Mouse (Mus musculus) forebrain, embryonic 12.5 days (tissue): ENCODE measurements at regions not wholly inside any gene's neighbourhood (a gene's known extent, or its start where the extent isn't known, plus 50 kb on each side); places are given as distances from the start of the nearest gene placed in this dataset.

Experiments
- ATAC-seq: fragments of 200-750 bp; cut with Nextera tagmentation; 2 replicates; pipeline ENCODE4 v1.8.0; 2017; ENCODE audit warnings: moderate TSS enrichment; ENCODE audit not compliant: low FRiP score
- H3K27ac ChIP-seq: fragments of 300-500 bp; sonication (generic); 2 replicates; pipeline ENCODE4 v1.5.1; 2016; ENCODE audit warnings: mild to moderate bottlenecking
- H3K27me3 ChIP-seq: fragments of 300-500 bp; sonication (generic); 2 replicates; pipeline ENCODE4 v1.6.1; 2016; ENCODE audit warnings: mild to moderate bottlenecking
- H3K36me3 ChIP-seq: fragments of 300-500 bp; sonication (generic); replicated peaks from 2 replicates; pipeline ENCODE4 v1.6.1; 2016; ENCODE audit warnings: mild to moderate bottlenecking
- H3K4me1 ChIP-seq: fragments of 300-500 bp; sonication (generic); 2 replicates; pipeline ENCODE4 v1.6.1; 2016
- H3K4me2 ChIP-seq: fragments of 300-500 bp; sonication (generic); 2 replicates; pipeline ENCODE4 v1.6.1; 2016; ENCODE audit warnings: mild to moderate bottlenecking, moderate library complexity
- H3K4me3 ChIP-seq: fragments of 300-500 bp; sonication (generic); replicated peaks from 2 replicates; pipeline ENCODE4 v1.5.1; 2016; ENCODE audit warnings: mild to moderate bottlenecking
- H3K9ac ChIP-seq: fragments of 300-500 bp; sonication (generic); 2 replicates; pipeline ENCODE4 v1.6.1; 2016; ENCODE audit warnings: mild to moderate bottlenecking
- H3K9me3 ChIP-seq: fragments of 300-500 bp; sonication (generic); 2 replicates; pipeline ENCODE4 v1.6.1; 2016
- WGBS: fragments of 180-500 bp; shearing (Covaris S2); methylation state at CpG from one replicate; pipeline ENCODE4 v1.1.7; 2016; 5-methylcytosine and 5-hydroxymethylcytosine counted together

- H3K9ac ChIP-seq: no peak overlapping the region
- peaks cover 4% of the 10 kb centered on the region; the same call in 1 of the 2 replicates for H3K27me3 ChIP-seq
- H3K4me1 ChIP-seq: no peaks in the 10 kb centered on the region
- no peak overlapping the region for H3K4me3 ChIP-seq
- no peak overlapping the region for H3K27ac ChIP-seq
- no peak for ATAC-seq
- 67% methylated on average over 6 of the region's 6 CpGs for WGBS
- no peaks in the 10 kb centered on the region for H3K9me3 ChIP-seq
- no peak overlapping the region for H3K4me2 ChIP-seq
- H3K36me3 ChIP-seq: no peaks in the 10 kb centered on the region
Measured at GRCm38 (mm10) chr10:67729271-67729670, 180.5 kb upstream of the Ado start.

DNA sequence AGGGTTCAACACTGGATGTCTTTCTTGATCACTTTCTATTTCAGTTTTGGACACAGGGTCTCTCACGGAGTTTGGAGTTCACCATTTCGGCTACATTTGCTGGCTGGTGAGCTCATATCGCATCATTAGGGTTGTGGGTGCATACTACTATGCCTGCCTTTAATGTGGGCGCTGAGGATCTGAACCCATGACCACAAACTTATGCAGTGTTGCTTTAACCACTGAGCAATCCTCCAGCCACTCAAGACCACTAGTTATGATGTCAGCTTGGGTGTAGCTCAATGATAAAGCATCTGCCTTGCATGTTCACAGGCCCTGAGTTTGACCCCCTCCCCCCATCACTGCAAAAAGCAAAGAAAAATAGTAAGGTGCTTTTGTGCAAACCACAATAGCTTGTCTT is 178.8 kb upstream of the Ado start:
- Histone ChIP-seq H3K9me3 (no peaks in the 10 kb centered on the region), H3K4me2 (no peak overlapping the region), H3K36me3 (no peaks in the 10 kb centered on the region), H3K27ac (no peak overlapping the region), H3K9ac (no peak overlapping the region), H3K27me3 (peaks cover 4% of the 10 kb centered on the region; the same call in 1 of the 2 replicates), H3K4me1 (no peaks in the 10 kb centered on the region), H3K4me3 (no peak overlapping the region)
- 91% methylated on average over 4 of the region's 4 CpGs for WGBS
- ATAC-seq: no peak

- Histone ChIP-seq H3K9me3 (no peaks in the 10 kb centered on the region), H3K27me3 (peaks cover 4% of the 10 kb centered on the region; the same call in 1 of the 2 replicates), H3K9ac (no peak overlapping the region), H3K4me2 (no peak overlapping the region), H3K36me3 (no peaks in the 10 kb centered on the region), H3K4me1 (no peaks in the 10 kb centered on the region), H3K4me3 (no peak overlapping the region), H3K27ac (no peak overlapping the region)
- WGBS: 93% methylated on average over 6 of the region's 6 CpGs
- no peak for ATAC-seq
Measured at GRCm38 (mm10) chr10:67726796-67727195, 178.0 kb upstream of the Ado start.

DNA sequence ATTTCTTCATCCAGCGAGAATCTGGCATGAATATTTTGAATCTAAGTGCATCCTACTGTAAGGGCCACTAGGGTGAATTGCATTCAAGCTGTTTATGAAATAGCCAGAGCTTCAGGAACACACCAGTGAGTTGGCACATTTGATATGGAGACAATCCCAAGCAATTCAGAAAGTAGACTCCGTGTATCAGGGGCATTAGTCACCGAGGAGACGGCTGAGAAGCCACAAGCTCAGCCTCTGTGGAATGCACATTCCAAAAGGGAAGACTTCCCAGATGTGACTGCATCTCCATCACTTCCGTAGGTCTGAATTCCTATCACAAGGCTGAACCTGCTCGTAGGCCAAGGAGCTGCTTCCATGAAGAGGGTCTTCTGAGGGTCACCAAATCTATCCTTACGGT is 177.6 kb upstream of the Ado start:
- no peak overlapping the region for H3K4me3 ChIP-seq
- no peak overlapping the region for H3K9ac ChIP-seq
- no peak overlapping the region for H3K4me2 ChIP-seq
- no peaks in the 10 kb centered on the region for H3K36me3 ChIP-seq
- no peak for ATAC-seq
- 84% methylated on average over 7 of the region's 7 CpGs for WGBS
- no peaks in the 10 kb centered on the region for H3K4me1 ChIP-seq
- H3K9me3 ChIP-seq: no peaks in the 10 kb centered on the region
- H3K27ac ChIP-seq: no peak overlapping the region
- H3K27me3 ChIP-seq: peaks cover 8% of the 10 kb centered on the region; the same call in 1 of the 2 replicates

GRCm38 (mm10) chr10:67721787-67722186 is 173.0 kb upstream of the Ado start:
- no peak for ATAC-seq
- peaks cover 5% of the 10 kb centered on the region; the same call in 1 of the 2 replicates for H3K27me3 ChIP-seq
- H3K9me3 ChIP-seq: no peaks in the 10 kb centered on the region
- H3K36me3 ChIP-seq: no peaks in the 10 kb centered on the region
- no peak overlapping the region for H3K9ac ChIP-seq
- no peaks in the 10 kb centered on the region for H3K4me1 ChIP-seq
- H3K4me2 ChIP-seq: no peak overlapping the region
- H3K27ac ChIP-seq: no peak overlapping the region
- no peak overlapping the region for H3K4me3 ChIP-seq
- 55% methylated on average over 5 of the region's 5 CpGs for WGBS

- 89% methylated on average over 7 of the region's 7 CpGs for WGBS
- no peak overlapping the region for H3K27ac ChIP-seq
- H3K9ac ChIP-seq: no peak overlapping the region
- H3K27me3 ChIP-seq: 0 out of 2 replicates have a peak, but pooled peaks cover 5% of the 10 kb centered on the region
- no peaks in the 10 kb centered on the region for H3K36me3 ChIP-seq
- H3K4me3 ChIP-seq: no peak overlapping the region
- ATAC-seq: no peak
- no peak overlapping the region for H3K4me2 ChIP-seq
- no peaks in the 10 kb centered on the region for H3K4me1 ChIP-seq
- no peaks in the 10 kb centered on the region for H3K9me3 ChIP-seq
Measured at GRCm38 (mm10) chr10:67717506-67717905, 168.8 kb upstream of the Ado start.

GRCm38 (mm10) chr10:67715046-67715445 is 166.3 kb upstream of the Ado start:
- 87% methylated on average over 4 of the region's 4 CpGs for WGBS
- no peaks in the 10 kb centered on the region for H3K9me3 ChIP-seq
- no peak for ATAC-seq

DNA sequence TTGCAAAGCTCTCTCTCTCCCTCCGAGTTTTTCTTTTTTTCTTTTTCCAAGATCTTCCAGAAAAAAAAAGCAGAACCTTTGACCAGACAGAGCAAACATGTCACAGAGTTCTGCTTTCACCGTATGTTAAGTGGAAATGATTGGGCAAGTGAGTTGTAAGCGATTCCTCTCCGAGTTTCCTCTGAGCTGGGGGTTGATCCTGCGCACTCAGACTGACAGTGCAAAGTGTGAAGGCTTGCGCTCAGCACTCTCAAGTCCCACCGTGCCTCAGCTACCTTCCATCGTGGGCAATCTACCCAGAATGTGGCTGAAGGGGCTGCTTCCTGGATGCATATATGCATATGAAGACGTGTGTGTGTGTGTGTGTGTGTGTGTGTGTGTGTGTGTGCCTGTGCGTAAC is 164.3 kb upstream of the Ado start:
- H3K36me3 ChIP-seq: no peaks in the 10 kb centered on the region
- H3K4me1 ChIP-seq: no peaks in the 10 kb centered on the region
- no peaks in the 10 kb centered on the region for H3K9me3 ChIP-seq
- H3K27me3 ChIP-seq: no peaks in the 10 kb centered on the region
- no peak for ATAC-seq
- WGBS: 84% methylated on average over 10 of the region's 10 CpGs
- no peak overlapping the region for H3K27ac ChIP-seq
- H3K4me2 ChIP-seq: no peak overlapping the region
- H3K9ac ChIP-seq: no peak overlapping the region
- no peak overlapping the region for H3K4me3 ChIP-seq

More at GRCm38 (mm10) chr10:67715046-67715445, 166.3 kb upstream of the Ado start:
- H3K4me2 ChIP-seq: no peak overlapping the region
- no peaks in the 10 kb centered on the region for H3K4me1 ChIP-seq
- H3K9ac ChIP-seq: no peak overlapping the region
- no peak overlapping the region for H3K4me3 ChIP-seq
- H3K27ac ChIP-seq: no peak overlapping the region
- no peaks in the 10 kb centered on the region for H3K36me3 ChIP-seq
- no peaks in the 10 kb centered on the region for H3K27me3 ChIP-seq

- no peak for ATAC-seq
- 84% methylated on average over 6 of the region's 6 CpGs for WGBS
Measured at GRCm38 (mm10) chr10:67712665-67713064, 163.9 kb upstream of the Ado start.

GRCm38 (mm10) chr10:67711961-67712360 is 163.2 kb upstream of the Ado start:
- Histone ChIP-seq H3K36me3 (no peaks in the 10 kb centered on the region), H3K9ac (no peak overlapping the region), H3K4me1 (no peaks in the 10 kb centered on the region), H3K27ac (no peak overlapping the region), H3K27me3 (no peaks in the 10 kb centered on the region), H3K4me2 (no peak overlapping the region), H3K9me3 (no peaks in the 10 kb centered on the region), H3K4me3 (no peak overlapping the region)
- no peak for ATAC-seq
- 84% methylated on average over 3 of the region's 3 CpGs for WGBS

More at GRCm38 (mm10) chr10:67712665-67713064, 163.9 kb upstream of the Ado start:
- H3K4me1 ChIP-seq: no peaks in the 10 kb centered on the region
- no peaks in the 10 kb centered on the region for H3K9me3 ChIP-seq
- H3K9ac ChIP-seq: no peak overlapping the region
- H3K36me3 ChIP-seq: no peaks in the 10 kb centered on the region
- H3K27ac ChIP-seq: no peak overlapping the region
- H3K27me3 ChIP-seq: no peaks in the 10 kb centered on the region
- H3K4me3 ChIP-seq: no peak overlapping the region
- H3K4me2 ChIP-seq: no peak overlapping the region

DNA sequence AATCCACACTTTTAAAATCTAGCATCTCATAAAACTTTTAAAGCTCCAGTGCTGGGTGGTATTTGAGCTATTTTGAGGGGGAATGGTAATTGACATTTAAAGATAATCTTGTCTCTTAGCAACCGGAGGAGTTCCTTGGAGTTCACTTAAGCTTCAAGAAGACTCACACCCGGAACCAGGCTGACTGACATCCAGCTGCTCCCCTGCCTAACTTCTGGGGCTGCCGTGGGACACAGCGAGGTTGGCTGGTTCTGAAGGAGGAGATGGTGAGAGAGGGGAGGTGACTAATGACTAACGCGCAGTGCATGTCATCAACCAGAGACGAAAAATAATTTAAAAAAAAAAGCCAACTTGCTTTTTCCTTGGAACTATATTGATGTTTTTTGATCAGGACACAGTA is 157.7 kb upstream of the Ado start:
- H3K4me1 ChIP-seq: no peaks in the 10 kb centered on the region
- H3K4me3 ChIP-seq: no peak overlapping the region
- no peak overlapping the region for H3K9ac ChIP-seq
- 73% methylated on average over 7 of the region's 7 CpGs for WGBS
- no peaks in the 10 kb centered on the region for H3K9me3 ChIP-seq
- no peak for ATAC-seq
- H3K27ac ChIP-seq: no peak overlapping the region
- H3K27me3 ChIP-seq: no peaks in the 10 kb centered on the region
- no peak overlapping the region for H3K4me2 ChIP-seq
- H3K36me3 ChIP-seq: no peaks in the 10 kb centered on the region

- no peak overlapping the region for H3K27ac ChIP-seq
- no peaks in the 10 kb centered on the region for H3K4me1 ChIP-seq
- no peak overlapping the region for H3K9ac ChIP-seq
- H3K9me3 ChIP-seq: no peaks in the 10 kb centered on the region
- H3K4me3 ChIP-seq: no peak overlapping the region
- no peak for ATAC-seq
- no peaks in the 10 kb centered on the region for H3K27me3 ChIP-seq
- no peak overlapping the region for H3K4me2 ChIP-seq
- H3K36me3 ChIP-seq: no peaks in the 10 kb centered on the region
- 84% methylated on average over 9 of the region's 9 CpGs for WGBS
Measured at GRCm38 (mm10) chr10:67702783-67703455, 154.2 kb upstream of the Ado start.

DNA sequence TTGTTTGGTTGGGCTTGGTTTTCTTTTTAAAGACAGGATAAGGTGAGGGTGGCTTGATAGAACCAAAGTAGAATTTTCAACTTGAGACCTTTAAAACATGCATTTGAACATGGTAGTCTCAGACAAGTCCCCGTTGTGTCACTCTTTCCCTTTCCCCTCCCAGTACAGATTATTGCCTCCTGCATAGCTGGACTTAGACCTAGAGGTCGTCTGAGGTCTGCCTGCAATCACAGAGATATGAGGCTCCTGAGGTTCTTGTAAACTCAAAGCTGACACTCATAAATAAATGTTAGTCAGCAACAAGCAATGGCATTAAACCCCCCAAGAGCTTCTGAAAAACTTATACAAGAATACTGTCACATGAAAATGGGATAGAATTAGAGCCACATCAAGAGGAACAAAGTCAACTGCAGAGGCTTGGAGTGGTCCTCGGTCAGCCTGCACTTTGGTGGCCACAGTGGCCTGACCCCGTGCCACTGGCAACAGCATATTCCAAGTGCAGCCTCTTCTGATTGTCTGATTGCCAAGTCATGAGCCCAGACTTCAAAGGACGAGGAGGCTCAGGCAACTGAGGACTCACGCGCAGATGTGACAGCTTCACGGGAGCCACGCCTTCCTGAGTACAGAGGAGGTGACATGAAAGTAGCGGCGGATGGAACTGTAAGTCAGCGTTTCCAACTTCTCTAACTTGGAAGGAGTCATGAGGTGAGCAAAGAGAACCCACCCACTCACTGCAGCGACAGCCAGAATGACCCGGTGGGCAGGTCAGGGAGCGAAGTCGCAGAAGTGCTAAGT is 148.8 kb upstream of the Ado start:
- H3K36me3 ChIP-seq: no peaks in the 10 kb centered on the region
- H3K4me1 ChIP-seq: no peaks in the 10 kb centered on the region
- H3K9ac ChIP-seq: no peak overlapping the region
- H3K9me3 ChIP-seq: no peaks in the 10 kb centered on the region
- 86% methylated on average over 16 of the region's 16 CpGs for WGBS
- no peak overlapping the region for H3K4me2 ChIP-seq
- no peaks in the 10 kb centered on the region for H3K27me3 ChIP-seq
- no peak overlapping the region for H3K4me3 ChIP-seq
- no peak for ATAC-seq
- no peak overlapping the region for H3K27ac ChIP-seq
